Mouse (Mus musculus): ENCODE measurements around the gene St6galnac3. TPM values are rescaled to one million over a fixed set of nuclear protein-coding genes. Genes with fewer than 3 reads are reported as not detected.

Gene St6galnac3
- polyA plus RNA-seq, 1 experiment: 8.4 TPM

DNA sequence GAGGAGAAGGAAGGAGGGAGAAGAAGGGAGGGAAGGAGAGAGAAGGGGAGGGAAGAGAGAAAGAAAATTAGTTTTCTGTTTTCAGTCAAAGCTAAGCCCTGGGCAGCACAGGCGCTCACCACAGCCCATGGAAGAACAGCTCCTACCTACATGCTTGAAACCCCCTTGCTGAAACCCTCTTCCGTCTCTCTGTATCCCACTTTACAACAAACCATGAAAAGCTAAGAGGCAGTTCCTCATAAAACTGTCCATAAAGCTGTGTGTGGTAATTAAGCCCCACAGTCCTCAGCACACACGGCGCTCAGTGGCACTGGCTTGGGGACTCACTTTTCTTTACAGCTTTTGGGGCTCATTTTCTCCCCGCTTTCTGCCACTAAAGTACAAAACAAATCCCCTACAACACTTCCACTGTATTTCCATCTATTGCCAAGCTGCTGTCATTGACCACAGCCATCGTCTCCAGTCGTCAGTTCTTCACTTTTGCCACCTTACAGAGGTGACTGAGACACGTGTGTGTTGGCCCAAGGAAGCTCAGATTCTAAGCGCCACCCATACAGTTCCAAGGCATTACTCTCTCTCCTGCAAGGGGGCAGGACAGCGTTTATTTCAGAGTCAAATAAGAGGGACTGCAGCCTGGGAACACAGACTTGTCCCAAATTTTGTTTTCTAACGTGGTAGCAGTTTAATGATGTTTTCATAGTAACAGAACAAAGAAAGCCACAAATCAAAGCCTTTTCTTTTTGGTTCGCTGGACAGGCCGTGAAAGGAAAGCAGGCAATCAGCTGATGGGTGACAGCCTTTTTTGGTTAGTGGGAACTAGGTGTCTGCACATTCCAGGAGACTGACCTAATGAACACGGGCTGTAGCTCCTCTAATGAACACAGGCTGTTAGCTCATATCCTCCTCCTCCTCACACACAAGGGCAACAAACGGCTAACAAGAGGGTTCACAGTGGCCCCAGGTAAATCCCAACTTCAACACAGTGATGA, 22.9 kb downstream of the St6galnac3 start:
- Histone ChIP-seq H3K4me3 (replicated peaks; ENCODE audit: extremely low read depth, low read depth, low read length) (no peak overlapping the region), H3K4me1 (ENCODE audit: control insufficient read depth, insufficient read depth, low read length) (peaks cover 5% of the 10 kb centered on the region)
- DNase-seq: no peak
- no peak for TF ChIP-seq POLR2A (IDR thresholded peaks at IDR 0.05; ENCODE audit: borderline replicate concordance, extremely low read depth, low read depth, low read length)
- no peak for TF ChIP-seq CTCF (IDR thresholded peaks at IDR 0.05; ENCODE audit: insufficient read depth, low read length)
- 69% methylated on average over 15 of the region's 15 CpGs for WGBS

DNA sequence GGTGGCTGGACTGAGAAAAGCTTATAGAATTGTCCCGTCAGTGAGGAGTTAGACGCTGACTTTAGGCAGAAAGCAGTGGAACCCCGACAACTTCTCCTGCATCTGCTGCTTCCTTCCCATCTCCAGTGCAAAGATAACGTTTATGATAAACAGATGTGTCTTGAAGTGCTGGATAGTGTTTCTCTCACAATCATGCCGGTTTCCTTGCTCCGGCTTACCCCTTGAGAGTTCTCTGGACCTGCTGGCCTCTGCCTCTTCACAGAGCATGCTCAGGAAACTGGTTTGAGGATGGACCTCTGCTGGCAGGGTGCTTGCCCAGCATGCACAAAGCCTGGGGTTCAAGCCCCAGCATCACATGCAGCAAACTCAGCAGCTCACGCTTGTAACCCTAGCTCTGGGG, 23.8 kb downstream of the St6galnac3 start:
- peaks cover 5% of the 10 kb centered on the region for H3K4me1 ChIP-seq (ENCODE audit: control insufficient read depth, insufficient read depth, low read length)
- H3K4me3 ChIP-seq (replicated peaks; ENCODE audit: extremely low read depth, low read depth, low read length): no peak overlapping the region
- WGBS: 55% methylated on average over 7 of the region's 7 CpGs
- TF ChIP-seq POLR2A (IDR thresholded peaks at IDR 0.05; ENCODE audit: borderline replicate concordance, extremely low read depth, low read depth, low read length): no peak
- TF ChIP-seq CTCF (IDR thresholded peaks at IDR 0.05; ENCODE audit: insufficient read depth, low read length): no peak
- DNase-seq: no peak

DNA sequence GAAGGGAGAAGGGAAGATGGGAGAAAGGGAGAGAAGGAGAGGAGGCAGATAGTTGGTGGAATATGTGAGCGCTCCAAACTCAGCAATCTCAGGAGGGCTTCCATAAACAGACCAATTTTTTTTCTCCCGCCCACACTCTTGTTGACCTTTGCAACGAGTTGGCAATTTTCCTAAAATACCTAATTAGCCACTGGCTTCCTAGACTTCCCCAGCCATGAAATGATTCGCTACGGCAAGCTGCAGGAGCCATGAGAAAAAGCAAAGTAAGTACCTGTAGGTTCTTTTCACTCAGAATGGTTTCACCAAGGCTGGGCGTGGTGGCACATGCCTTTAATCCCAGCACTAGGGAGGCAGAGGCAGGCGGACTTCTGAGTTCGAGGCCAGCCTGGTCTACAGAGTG, 25.9 kb downstream of the St6galnac3 start:
- WGBS: 82% methylated on average over 8 of the region's 8 CpGs
- H3K4me1 ChIP-seq (ENCODE audit: control insufficient read depth, insufficient read depth, low read length): peaks cover 5% of the 10 kb centered on the region
- DNase-seq: no peak
- TF ChIP-seq POLR2A (IDR thresholded peaks at IDR 0.05; ENCODE audit: borderline replicate concordance, extremely low read depth, low read depth, low read length) (no peak), CTCF (IDR thresholded peaks at IDR 0.05; ENCODE audit: insufficient read depth, low read length) (no peak)
- no peak overlapping the region for H3K4me3 ChIP-seq (replicated peaks; ENCODE audit: extremely low read depth, low read depth, low read length)

- no peak for DNase-seq
- H3K4me3 ChIP-seq (replicated peaks; ENCODE audit: extremely low read depth, low read depth, low read length): no peak overlapping the region
- TF ChIP-seq POLR2A (IDR thresholded peaks at IDR 0.05; ENCODE audit: borderline replicate concordance, extremely low read depth, low read depth, low read length): no peak
- no peak for TF ChIP-seq CTCF (IDR thresholded peaks at IDR 0.05; ENCODE audit: insufficient read depth, low read length)
- WGBS: 77% methylated on average over 7 of the region's 7 CpGs
- H3K4me1 ChIP-seq (ENCODE audit: control insufficient read depth, insufficient read depth, low read length): peaks cover 14% of the 10 kb centered on the region
Measured at GRCm38 (mm10) chr3:153692978-153693377, 32.0 kb downstream of the St6galnac3 start.

DNA sequence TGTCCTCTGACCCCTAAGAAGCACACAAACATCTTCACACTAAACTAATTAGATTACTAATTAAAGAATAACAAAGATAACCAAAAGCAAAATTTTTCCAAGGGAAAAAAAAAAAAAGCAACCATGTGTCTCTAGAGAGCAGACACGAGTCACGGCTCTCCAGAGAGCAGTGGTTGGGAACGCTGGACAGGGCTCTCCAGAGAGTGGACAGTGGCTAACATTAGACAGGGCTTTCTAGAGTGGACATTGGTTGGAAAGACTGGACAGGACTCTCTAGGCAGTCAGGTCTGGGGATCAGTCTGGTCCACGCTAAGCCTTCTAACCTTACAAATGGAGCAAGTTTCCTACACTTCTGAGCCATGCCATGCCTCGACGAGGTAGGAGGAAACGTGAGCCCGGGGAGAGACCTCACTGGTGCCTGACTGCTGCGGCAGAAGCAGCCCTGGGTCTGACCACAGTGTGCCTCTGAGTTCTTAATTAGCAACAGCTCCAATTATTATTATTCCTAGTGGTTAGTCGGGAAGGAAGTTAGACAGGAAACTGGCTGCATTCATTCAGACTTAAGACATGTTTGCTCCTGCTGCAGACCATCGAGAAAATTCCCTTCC, 32.7 kb downstream of the St6galnac3 start:
- TF ChIP-seq CTCF (IDR thresholded peaks at IDR 0.05; ENCODE audit: insufficient read depth, low read length) (no peak), POLR2A (IDR thresholded peaks at IDR 0.05; ENCODE audit: borderline replicate concordance, extremely low read depth, low read depth, low read length) (no peak)
- WGBS: 45% methylated on average over 11 of the region's 11 CpGs
- no peak overlapping the region for H3K4me3 ChIP-seq (replicated peaks; ENCODE audit: extremely low read depth, low read depth, low read length)
- H3K4me1 ChIP-seq (ENCODE audit: control insufficient read depth, insufficient read depth, low read length): peaks cover 10% of the 10 kb centered on the region
- DNase-seq: no peak

DNA sequence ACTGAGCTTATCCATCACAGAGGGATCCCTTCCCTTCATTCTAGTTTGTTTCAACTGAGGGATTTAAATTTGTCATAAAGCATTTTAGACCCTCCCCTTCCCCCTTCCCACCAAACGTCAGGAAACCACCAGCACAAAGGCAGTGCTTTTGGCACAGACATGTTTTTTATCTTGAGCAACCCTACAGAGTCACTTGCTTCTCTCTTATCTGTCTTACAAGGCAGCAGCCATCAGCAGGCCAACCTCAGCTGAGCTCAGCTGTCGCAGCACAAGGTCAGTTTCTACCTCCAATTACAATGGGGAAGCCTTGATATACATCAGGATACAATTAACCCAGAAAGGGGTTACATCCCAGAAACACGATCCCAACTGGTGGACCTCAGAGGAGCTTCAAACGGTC, 33.4 kb downstream of the St6galnac3 start:
- peaks cover 9% of the 10 kb centered on the region for H3K4me1 ChIP-seq (ENCODE audit: control insufficient read depth, insufficient read depth, low read length)
- 59% methylated on average over 4 of the region's 4 CpGs for WGBS
- H3K4me3 ChIP-seq (replicated peaks; ENCODE audit: extremely low read depth, low read depth, low read length): no peak overlapping the region
- no peak for DNase-seq
- no peak for TF ChIP-seq POLR2A (IDR thresholded peaks at IDR 0.05; ENCODE audit: borderline replicate concordance, extremely low read depth, low read depth, low read length)
- no peak for TF ChIP-seq CTCF (IDR thresholded peaks at IDR 0.05; ENCODE audit: insufficient read depth, low read length)

- H3K4me3 ChIP-seq (replicated peaks; ENCODE audit: extremely low read depth, low read depth, low read length): no peak overlapping the region
- peaks cover 9% of the 10 kb centered on the region for H3K4me1 ChIP-seq (ENCODE audit: control insufficient read depth, insufficient read depth, low read length)
- DNase-seq: no peak
- TF ChIP-seq CTCF (IDR thresholded peaks at IDR 0.05; ENCODE audit: insufficient read depth, low read length) (no peak), POLR2A (IDR thresholded peaks at IDR 0.05; ENCODE audit: borderline replicate concordance, extremely low read depth, low read depth, low read length) (no peak)
- WGBS: 71% methylated on average over 2 of the region's 2 CpGs
Measured at GRCm38 (mm10) chr3:153690553-153690952, 34.4 kb downstream of the St6galnac3 start.

- no peak for DNase-seq
- Histone ChIP-seq H3K4me1 (ENCODE audit: control insufficient read depth, insufficient read depth, low read length) (peaks cover 9% of the 10 kb centered on the region), H3K4me3 (replicated peaks; ENCODE audit: extremely low read depth, low read depth, low read length) (no peak overlapping the region)
- TF ChIP-seq CTCF (IDR thresholded peaks at IDR 0.05; ENCODE audit: insufficient read depth, low read length) (no peak), POLR2A (IDR thresholded peaks at IDR 0.05; ENCODE audit: borderline replicate concordance, extremely low read depth, low read depth, low read length) (no peak)
- 40% methylated on average over 11 of the region's 11 CpGs for WGBS
Measured at GRCm38 (mm10) chr3:153689793-153690291, 35.1 kb downstream of the St6galnac3 start.

DNA sequence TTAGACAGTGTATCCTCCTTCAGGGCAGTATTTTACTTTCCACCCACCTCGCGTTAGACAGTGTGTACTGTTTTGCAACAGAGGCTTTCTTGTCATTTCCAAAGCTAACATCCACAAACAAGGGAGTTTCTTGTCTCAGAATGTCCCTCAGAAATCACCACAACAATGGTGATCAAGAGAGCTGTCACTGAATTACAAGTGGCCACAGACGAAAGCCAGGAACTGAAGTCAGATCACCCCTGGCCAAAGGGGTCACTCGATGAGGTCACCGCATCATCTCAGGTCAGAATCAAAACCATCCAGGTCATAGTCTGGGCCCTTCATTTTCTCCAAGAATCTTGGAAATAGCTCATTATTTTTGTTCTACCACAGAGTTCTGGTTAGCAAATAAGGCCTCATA, 37.1 kb downstream of the St6galnac3 start:
- 88% methylated on average over 5 of the region's 5 CpGs for WGBS
- Histone ChIP-seq H3K4me1 (ENCODE audit: control insufficient read depth, insufficient read depth, low read length) (peaks cover 9% of the 10 kb centered on the region), H3K4me3 (replicated peaks; ENCODE audit: extremely low read depth, low read depth, low read length) (no peak overlapping the region)
- TF ChIP-seq CTCF (IDR thresholded peaks at IDR 0.05; ENCODE audit: insufficient read depth, low read length) (no peak), POLR2A (IDR thresholded peaks at IDR 0.05; ENCODE audit: borderline replicate concordance, extremely low read depth, low read depth, low read length) (no peak)
- DNase-seq: no peak

Measured in lung, adult 2 months (tissue).